Mouse (Mus musculus): Measurements from ENCODE around the gene Slc25a22.

DNA sequence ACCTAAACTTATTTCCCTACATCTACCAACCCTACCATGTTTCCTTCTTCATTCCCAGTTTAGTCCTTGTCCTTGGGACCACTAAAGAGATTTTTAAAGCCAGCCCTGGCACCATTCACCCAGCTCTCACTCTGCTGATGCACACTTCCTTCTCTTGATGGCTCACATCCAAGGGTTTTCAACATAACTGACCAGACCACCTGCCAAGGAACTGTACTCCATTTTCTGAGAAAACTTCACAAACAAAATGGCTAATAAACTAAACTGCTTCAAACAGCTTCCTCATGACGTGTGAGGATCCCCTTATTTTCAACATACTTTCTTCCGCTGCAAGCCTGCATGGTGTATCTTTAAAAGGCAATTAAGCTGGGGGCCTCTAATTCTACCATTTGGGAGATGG, 15.9 kb upstream of the Slc25a22 start:
- TF ChIP-seq CTCF (IDR thresholded peaks at IDR 0.05; ENCODE audit: borderline replicate concordance, insufficient read depth, low read depth, low read length) = no peak
- no peak for TF ChIP-seq POLR2A (IDR thresholded peaks at IDR 0.05; ENCODE audit: borderline replicate concordance, insufficient read depth, low read length)

Measured in cerebellum, adult 2 months (tissue).